Mouse (Mus musculus): ENCODE results near the gene Tnxb.
"Not testable (repeated sequence)": the region's sequence is repeated elsewhere in the genome, so short reads cannot be mapped to it uniquely, and the experiment has no call there.

Gene Tnxb

DNA sequence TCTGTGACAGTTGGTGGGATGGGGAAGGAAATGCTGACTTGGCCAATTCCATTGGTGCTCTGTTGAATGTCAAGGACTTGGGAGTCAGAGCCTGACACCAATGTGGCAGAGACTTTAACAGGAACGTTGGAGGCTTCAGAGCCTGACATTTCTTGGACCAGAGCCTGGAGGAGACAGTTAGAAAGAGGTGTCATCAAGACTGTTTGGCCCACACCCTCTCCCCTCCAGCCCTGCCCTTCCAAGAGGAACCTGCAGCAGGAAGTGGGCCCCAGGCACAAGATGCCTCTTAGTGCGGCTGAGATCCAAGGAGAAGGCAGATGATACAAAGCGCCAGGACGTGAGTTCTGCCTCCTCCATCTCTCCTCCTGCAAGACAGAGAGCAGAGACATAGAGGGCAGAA, 69.9 kb downstream of the Tnxb start:
- TF ChIP-seq POU5F1 (IDR thresholded peaks at IDR 0.05; ENCODE audit: borderline replicate concordance, low read length) (no peak), CTCF (conservative IDR thresholded peaks at IDR 0.05; ENCODE audit: low read length) (no peak), NANOG (IDR thresholded peaks at IDR 0.05; ENCODE audit: borderline replicate concordance, low read length) (no peak)
- H3K4me1 ChIP-seq (replicated peaks; ENCODE audit: low read depth, low read length) = no peaks in the 10 kb centered on the region
- no peak overlapping the region for H3K4me3 ChIP-seq (replicated peaks; ENCODE audit: low read length)
- no peaks in the 10 kb centered on the region for H3K36me3 ChIP-seq (ENCODE audit: insufficient read depth, low read length)
- H3K27me3 ChIP-seq (ENCODE audit: insufficient read depth, low read length) = peaks cover 18% of the 10 kb centered on the region
- H3K9me3 ChIP-seq (ENCODE audit: low read length) = no peaks in the 10 kb centered on the region

DNA sequence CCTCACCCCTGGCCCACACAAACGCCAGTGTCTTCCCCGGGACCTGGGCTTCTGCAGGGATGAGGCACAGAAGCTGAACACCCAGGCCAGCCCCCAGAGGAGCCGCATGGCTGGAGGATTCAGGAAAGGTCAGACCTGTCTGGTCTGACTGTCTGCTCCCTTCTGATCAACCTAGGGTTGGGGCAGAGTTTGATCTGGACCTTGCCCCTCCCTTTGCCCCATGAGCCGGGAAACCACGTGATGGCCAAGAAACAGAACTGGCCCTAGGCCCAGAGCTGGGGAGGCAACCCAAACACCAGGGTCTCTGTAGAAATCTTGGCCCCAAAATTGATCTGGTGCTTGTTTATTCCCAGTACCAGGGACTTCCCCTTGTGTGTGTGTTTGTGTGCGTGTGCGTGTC, 73.4 kb downstream of the Tnxb start, which contains the start of gene C4b:
TSS of gene C4b (minus strand) at position 164 of the 400 bp plus-strand sequence.
- Histone ChIP-seq H3K27me3 (ENCODE audit: insufficient read depth, low read length) (peaks cover 6% of the 10 kb centered on the region; the same call in 1 of the 2 replicates), H3K9me3 (ENCODE audit: low read length) (peaks cover 15% of the 10 kb centered on the region), H3K36me3 (ENCODE audit: insufficient read depth, low read length) (no peaks in the 10 kb centered on the region), H3K4me3 (replicated peaks; ENCODE audit: low read length) (no peak within 1 kb of the TSS), H3K4me1 (replicated peaks; ENCODE audit: low read depth, low read length) (no peaks in the 10 kb centered on the region)
- TF ChIP-seq POU5F1 (IDR thresholded peaks at IDR 0.05; ENCODE audit: borderline replicate concordance, low read length) = no peak
- TF ChIP-seq CTCF (conservative IDR thresholded peaks at IDR 0.05; ENCODE audit: low read length) = no peak
- no peak for TF ChIP-seq NANOG (IDR thresholded peaks at IDR 0.05; ENCODE audit: borderline replicate concordance, low read length)

DNA sequence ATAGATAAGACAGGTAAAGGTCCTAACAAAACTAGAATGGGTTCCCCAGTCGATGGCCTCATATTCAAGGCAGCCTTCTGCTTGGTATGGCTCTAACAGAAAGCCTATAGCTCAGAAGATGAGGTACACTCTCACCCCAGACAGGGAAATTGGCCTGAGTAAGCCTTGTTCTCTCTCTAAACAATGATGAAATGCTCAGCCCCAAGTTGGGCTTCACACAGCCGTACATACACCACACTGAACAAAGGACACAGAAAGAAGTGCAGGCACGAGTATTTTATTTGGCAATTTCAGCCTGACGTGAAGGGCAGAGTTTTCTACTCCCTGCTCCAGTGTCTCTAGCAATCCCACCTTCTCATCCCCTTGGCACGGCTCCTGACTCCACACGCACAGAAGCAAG, 73.9 kb downstream of the Tnxb start:
- no peak for TF ChIP-seq POU5F1 (IDR thresholded peaks at IDR 0.05; ENCODE audit: borderline replicate concordance, low read length)
- Histone ChIP-seq H3K4me3 (replicated peaks; ENCODE audit: low read length) (no peak overlapping the region), H3K9me3 (ENCODE audit: low read length) (peaks cover 20% of the 10 kb centered on the region), H3K4me1 (replicated peaks; ENCODE audit: low read depth, low read length) (no peaks in the 10 kb centered on the region), H3K36me3 (ENCODE audit: insufficient read depth, low read length) (no peaks in the 10 kb centered on the region), H3K27me3 (ENCODE audit: insufficient read depth, low read length) (peaks cover 5% of the 10 kb centered on the region; the same call in 1 of the 2 replicates)

DNA sequence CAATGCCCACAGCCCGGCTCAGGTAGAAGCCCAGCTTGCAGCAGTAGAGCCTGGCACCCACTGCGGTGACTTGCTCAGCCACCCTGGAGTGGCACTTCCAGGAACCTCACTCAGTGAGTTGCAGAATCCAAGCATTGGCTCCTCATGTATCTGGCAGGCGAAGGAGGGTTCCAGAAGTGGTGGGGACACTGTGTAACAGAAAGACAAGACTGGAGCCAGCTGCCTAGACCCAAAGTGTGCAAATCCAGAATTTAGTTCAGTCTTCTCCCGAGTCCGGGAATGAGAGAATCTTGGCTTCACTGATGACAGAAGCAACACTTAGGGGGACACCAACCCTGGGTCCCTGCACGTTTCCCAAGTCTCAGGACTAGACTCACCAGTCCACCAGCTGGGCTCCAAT, 74.3 kb downstream of the Tnxb start:
- peaks cover 24% of the 10 kb centered on the region for H3K9me3 ChIP-seq (ENCODE audit: low read length)
- H3K4me3 ChIP-seq (replicated peaks; ENCODE audit: low read length); H3K27me3 ChIP-seq (ENCODE audit: insufficient read depth, low read length); H3K4me1 ChIP-seq (replicated peaks; ENCODE audit: low read depth, low read length); H3K36me3 ChIP-seq (ENCODE audit: insufficient read depth, low read length): not testable (repeated sequence)

DNA sequence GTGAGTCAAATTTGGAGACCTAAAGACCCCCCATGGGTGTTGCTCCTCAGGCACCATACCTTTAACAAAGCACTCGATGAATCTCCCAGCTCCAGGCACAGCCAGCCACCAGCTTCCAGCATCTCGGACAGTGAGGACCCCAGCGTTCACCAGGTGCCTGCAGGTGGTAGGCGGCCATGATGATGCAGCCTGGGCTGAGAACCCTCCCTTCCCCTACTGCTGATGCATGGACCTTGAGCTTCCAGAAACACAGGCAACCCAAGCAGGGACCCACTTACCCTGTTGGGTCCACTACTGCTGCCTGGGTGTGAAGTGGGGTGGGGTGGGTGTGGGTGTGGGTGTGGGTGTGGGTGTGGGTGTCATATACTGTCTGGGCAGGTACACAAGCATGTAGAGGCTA, 74.8 kb downstream of the Tnxb start:
- not testable (repeated sequence) for H3K4me3 ChIP-seq (replicated peaks; ENCODE audit: low read length); H3K27me3 ChIP-seq (ENCODE audit: insufficient read depth, low read length); H3K36me3 ChIP-seq (ENCODE audit: insufficient read depth, low read length); H3K4me1 ChIP-seq (replicated peaks; ENCODE audit: low read depth, low read length)
- peaks cover 29% of the 10 kb centered on the region for H3K9me3 ChIP-seq (ENCODE audit: low read length)

DNA sequence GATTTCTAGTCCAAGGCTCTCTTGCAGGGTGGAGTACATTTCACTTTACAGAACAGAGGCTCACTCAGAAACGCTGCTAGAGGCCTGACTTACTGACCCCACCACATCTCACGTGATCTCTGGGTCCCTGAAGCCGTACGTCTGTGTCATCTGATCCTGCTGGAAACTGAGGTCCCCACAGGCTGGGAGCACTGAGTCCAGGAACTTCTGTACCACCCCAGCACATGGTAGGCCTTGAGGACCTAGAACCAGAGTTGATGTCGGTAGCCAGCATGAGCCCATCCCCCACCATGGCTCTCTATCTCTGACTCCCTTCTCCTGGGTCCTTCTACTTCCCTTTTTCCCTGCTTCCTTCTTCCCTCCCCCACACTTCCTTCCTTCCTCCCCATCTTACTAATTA, 76.2 kb downstream of the Tnxb start:
- no peaks in the 10 kb centered on the region for H3K36me3 ChIP-seq (ENCODE audit: insufficient read depth, low read length)
- H3K4me1 ChIP-seq (replicated peaks; ENCODE audit: low read depth, low read length) = no peaks in the 10 kb centered on the region
- H3K9me3 ChIP-seq (ENCODE audit: low read length) = peaks cover 37% of the 10 kb centered on the region
- no peak for TF ChIP-seq POU5F1 (IDR thresholded peaks at IDR 0.05; ENCODE audit: borderline replicate concordance, low read length)
- no peak for TF ChIP-seq CTCF (conservative IDR thresholded peaks at IDR 0.05; ENCODE audit: low read length)
- H3K4me3 ChIP-seq (replicated peaks; ENCODE audit: low read length) = no peak overlapping the region
- no peaks in the 10 kb centered on the region for H3K27me3 ChIP-seq (ENCODE audit: insufficient read depth, low read length)

DNA sequence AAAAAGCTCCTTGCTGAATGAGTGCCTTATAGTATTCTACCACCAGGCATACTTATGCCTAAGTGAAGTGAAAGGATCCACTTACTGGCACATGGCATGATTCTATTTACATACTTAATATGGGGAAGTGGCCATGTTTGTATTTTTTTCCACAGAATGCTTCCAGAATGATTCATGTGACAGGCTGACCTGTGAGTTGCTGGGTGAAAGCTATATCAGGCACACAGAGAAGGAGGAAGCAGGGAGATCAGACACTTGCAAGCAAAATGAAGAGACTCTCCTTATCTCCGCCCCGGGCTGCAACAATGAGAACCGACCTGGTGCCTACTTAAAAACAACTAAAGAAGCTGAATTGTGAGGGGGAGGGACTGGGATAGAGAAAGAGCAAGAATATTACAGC, 91.1 kb downstream of the Tnxb start:
- TF ChIP-seq POU5F1 (IDR thresholded peaks at IDR 0.05; ENCODE audit: borderline replicate concordance, low read length) (no peak), NANOG (IDR thresholded peaks at IDR 0.05; ENCODE audit: borderline replicate concordance, low read length) (no peak), CTCF (conservative IDR thresholded peaks at IDR 0.05; ENCODE audit: low read length) (no peak)
- H3K36me3 ChIP-seq (ENCODE audit: insufficient read depth, low read length) = no peaks in the 10 kb centered on the region
- H3K4me1 ChIP-seq (replicated peaks; ENCODE audit: low read depth, low read length) = no peaks in the 10 kb centered on the region
- H3K4me3 ChIP-seq (replicated peaks; ENCODE audit: low read length) = no peak overlapping the region
- H3K27me3 ChIP-seq (ENCODE audit: insufficient read depth, low read length) = no peaks in the 10 kb centered on the region
- H3K9me3 ChIP-seq (ENCODE audit: low read length) = peaks cover 31% of the 10 kb centered on the region

All from E14TG2a.4 (cell line).